Mouse (Mus musculus) adipocyte (in vitro differentiated cells): ENCODE measurements around the gene Pp2d1.
"Not testable (repeated sequence)": the region's sequence is repeated elsewhere in the genome, so short reads cannot be mapped to it uniquely, and the experiment has no call there.

Experiments used
- DNase-seq: peaks from one replicate; pipeline ENCODE4 v3.0.0-alpha.2; 2016; ENCODE audit warnings: low spot score

Pp2d1 gene

GRCm38 (mm10) chr17:53539351-53539750, at the start of gene Pp2d1:
TSS of gene Pp2d1 (minus strand) at chr17:53539451.
- DNase-seq: not testable (repeated sequence)

DNA sequence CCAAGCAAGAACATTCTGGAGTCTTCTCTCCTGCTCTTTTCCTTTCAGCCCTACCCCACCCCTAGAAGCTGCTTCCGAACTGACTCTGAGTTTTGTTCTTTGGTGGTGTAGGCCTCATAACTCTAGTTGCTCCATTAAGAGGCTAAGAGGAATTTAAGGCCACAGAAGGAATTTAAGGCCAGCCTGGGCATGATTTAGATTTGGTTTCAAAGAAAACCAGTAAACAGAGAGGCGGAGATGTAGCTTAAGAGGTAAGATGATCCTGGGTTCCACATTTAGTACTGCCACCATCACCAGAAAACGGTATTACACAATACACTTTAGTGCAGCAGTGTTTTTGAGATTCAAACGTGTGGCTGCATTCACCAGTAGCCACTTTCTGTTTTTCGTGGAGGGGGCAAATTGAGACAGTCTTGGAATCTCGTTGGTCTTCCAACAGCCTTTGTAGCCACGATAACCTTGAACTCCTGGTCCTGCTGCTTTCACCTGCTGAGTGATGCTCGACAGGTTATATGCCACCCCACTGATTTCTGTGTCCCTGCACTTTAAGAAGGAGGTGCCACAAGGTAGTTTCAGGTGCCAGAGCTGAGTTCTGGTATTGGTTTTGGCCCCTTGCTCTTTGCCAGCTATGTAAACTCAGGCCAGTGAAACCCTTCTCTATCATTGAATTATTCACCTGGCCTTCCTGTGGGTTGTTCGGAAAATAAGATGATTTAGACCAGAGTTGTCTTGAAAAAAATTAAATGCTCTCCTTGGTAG, 49.0 kb upstream of the Pp2d1 start:
- DNase-seq: no peak

DNA sequence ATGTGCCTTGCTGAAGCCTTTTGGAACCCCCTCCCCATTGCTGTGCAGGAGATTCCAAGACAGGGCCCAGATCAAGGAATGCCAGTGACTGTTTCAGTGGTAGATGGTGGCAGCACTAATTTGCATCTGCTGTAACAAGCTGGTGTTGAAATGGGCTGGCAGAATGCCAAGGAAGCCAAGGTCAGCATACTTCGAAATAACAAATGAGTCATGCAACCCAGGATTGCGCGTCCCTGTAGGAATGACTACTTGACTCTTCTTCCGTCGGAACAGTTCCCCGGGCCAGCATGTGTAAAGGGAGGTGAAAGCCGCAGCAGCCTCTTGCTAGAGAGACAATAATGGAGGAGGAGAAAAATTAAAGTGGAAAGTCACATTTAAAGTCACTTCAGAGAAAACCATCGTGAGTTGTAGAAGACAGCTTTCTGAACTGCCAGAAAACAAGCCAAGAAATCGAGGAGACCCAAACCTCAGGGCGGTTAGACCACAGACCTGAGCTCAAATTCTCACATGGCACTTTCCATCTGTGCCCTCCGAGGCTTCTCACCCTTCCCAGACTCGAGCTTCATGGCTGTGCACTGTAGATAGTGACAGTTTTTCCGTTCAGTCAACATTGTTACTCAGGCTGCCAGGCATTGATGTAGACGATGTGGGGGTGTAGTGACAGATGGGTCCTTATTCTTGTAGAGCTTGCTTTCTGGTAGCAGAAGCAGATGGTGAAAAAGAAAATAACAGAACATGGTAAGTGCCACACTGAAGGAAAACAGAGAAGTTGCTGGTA, 48.0 kb upstream of the Pp2d1 start:
- peak; percentile 97 for DNase-seq

DNA sequence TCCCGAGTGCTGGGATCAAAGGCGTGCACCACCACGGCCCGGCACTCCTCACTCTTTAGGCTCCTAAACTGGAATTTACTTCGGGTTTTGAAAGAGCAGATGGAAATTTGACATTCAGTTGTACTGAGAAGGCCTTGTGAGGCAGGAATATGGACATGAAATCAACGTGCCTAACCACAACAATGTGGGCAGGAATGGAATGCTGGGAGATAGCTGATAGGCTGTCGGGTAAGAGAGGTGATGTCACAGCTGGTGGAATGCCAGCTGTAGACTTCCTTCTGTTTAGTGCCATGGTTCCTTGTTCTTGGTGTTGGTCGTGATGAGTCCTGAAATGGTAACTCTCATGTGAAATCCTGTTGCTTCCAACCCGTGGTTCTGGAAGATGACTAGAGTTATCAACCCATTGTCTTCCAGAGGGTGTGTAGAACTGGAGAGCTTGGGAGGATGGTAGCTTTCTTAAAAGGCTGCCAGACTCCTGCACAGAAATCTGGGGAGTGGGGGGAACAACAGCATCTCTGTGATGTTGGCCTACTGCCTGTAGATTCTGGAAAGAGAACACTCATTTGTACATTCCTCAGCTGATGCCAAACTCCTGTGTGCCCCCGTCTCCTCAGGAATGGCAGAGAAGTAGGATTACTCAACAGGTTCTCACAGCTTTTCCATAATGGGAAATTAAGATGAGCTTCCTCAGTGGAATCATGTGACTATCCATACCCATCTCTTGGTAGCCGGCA, 44.8 kb upstream of the Pp2d1 start:
- peak; percentile 44 for DNase-seq

GRCm38 (mm10) chr17:53582805-53583204, 43.6 kb upstream of the Pp2d1 start:
- no peak for DNase-seq

DNA sequence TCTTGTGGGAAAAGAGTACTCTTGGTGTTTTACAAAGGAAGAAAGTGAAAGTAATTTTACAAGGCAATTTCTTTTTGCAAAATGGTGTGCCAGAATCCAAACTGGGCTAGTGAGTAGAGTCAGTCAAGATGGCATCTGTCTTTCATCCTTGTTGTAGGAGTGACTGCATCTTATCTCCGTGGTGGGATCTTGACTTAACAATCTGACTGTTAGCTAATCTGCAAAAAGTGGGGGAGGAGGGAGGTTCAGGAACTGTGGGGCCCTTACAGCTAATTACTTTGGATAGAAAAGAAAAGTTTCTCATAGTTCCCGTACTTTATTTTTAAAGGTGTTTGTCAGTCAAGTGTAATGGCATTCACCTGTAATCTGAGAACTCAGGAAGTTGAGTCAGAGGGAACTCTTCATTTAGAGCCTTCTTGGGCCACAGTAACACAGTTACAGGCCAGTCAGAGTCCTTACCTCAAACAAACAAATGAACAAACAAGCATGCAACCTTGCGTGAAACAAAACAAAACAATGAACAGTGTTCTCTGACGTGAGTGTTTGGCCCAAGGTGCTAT, 42.9 kb upstream of the Pp2d1 start:
- no peak for DNase-seq

DNA sequence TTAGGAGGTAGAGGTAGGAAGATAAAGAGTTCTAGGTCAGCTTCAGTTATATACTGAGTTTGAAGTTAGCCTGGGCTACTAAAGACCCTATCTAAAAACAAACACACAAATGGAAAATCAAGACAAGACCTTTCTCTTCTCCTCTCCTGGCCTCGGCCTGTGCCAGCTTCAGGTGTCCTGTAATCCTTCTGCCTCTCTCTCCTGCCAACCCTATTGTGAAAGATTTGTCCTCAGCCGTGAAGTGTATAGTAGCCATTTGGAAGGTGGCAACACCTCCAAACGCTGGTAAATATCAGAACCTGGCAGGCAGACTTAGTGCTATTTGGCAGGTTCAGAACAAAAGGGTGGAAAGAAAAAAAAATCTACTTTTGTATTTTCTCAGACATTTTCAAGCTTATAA, 41.0 kb upstream of the Pp2d1 start:
- DNase-seq: no peak

DNA sequence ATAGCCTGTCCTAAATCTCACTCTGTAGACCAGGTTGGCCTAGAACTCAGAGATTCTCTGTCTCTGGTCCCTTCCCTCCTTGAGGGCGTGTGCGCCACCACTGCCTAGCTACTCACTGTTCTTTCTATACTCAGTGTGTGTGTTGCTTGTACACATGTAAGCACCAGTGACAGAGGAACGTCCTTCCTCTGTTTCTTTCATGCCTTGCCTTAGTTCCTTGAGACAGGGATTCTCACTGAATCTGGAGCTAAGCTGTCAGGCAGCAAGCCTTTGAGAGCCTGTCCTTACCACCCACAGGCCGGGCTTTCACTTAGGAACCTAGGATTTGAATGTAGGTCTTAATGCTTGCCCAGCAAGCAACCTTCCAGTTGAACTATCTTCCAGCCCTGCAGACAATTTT, 40.4 kb upstream of the Pp2d1 start:
- DNase-seq: no peak

- DNase-seq: no peak
Observed at GRCm38 (mm10) chr17:53578776-53579175, 39.5 kb upstream of the Pp2d1 start.

DNA sequence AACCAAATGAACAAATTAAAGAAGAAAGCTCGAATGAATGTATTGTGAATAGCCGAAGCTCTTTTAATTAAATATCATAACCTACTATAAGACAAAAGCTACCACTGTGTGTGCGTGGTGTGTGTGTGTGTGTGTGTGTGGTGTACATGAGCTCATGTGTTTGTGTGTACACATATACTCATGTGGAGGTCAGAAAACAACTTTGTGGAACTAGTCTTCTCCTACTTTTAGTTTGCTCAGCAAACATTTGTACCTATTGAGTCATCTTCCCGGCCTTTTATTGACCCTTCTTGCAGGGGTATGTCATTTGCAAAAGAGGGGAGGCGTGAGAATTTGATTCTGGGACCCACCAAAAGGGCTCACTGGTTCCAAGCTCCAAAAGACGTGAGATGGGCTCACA, 39.0 kb upstream of the Pp2d1 start:
- DNase-seq: no peak

- no peak for DNase-seq
Observed at GRCm38 (mm10) chr17:53577754-53578153, 38.5 kb upstream of the Pp2d1 start.

DNA sequence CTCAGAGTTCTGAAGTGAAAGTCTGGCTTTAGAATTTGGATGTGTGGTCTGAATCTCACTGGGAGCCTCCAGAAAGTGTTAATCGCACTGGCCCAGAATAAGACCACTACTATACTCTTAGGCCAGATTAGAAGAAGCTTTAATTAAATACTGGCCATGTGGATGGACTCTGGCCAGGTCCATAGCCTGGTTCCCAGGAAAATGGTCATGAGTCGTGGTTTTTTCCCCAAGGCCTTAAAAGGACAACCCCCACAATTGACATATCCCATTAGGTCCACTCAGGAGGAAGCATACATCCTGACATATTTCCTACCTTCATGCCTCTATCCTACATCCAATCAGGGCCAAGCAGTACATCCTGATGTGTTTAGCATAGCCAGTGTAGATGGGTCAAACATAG, 37.9 kb upstream of the Pp2d1 start:
- no peak for DNase-seq

GRCm38 (mm10) chr17:53573019-53573556, 33.8 kb upstream of the Pp2d1 start:
- DNase-seq: no peak

- not testable (repeated sequence) for DNase-seq
Observed at GRCm38 (mm10) chr17:53570932-53571331, 31.7 kb upstream of the Pp2d1 start.

- no peak for DNase-seq
Observed at GRCm38 (mm10) chr17:53570361-53570875, 31.2 kb upstream of the Pp2d1 start.

DNA sequence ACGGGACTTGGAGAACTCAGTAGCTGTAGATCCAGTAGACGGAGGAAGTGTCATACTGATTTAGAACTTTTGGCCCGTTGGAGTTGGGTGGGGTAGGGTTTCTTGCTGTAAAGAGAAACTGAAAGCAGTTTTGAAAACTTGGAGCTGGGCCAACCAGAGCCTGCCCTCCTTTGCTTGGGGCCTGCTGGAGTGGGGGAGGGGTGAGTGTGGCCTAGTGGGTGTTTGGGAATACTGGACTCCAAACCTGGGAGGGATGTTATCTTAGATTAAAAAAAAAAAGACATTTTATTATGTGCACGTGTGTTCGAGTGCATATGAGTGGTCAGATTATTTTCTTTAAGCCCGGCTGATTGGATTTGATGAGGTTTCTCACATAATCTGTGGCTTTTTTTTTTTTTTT, 30.6 kb upstream of the Pp2d1 start:
- DNase-seq: peak; percentile 92

DNA sequence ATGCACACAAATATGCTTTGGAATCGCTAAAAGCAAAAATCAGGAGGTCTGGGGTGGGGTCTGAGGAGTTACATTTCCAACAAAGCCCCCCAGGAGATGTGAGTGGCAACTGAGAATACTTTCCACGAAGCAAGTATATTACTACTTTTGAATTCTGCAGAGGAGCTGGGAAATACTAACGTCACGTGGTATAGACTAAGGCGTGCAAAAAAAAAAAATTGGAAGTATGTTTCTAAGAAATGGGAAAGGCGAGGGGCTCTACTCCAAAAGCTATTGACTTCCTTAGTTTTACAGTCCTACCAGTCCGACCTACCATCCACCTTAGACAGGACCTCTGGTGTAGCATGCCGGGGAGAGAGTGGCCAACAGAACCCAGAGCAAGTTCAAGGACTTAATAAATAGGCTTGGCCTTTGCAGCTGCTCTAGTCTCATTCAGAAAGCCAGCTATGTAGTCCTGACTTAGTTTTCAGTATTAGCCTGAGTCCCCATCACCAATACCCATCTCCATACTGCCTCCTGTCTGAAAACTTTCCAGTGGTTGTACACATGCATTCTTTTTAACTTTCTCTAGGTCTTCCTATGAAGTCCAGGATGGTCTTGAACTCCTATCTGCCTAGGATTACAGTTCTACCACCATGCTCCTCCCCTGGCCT, 29.6 kb upstream of the Pp2d1 start:
- peak; percentile 33 for DNase-seq

DNA sequence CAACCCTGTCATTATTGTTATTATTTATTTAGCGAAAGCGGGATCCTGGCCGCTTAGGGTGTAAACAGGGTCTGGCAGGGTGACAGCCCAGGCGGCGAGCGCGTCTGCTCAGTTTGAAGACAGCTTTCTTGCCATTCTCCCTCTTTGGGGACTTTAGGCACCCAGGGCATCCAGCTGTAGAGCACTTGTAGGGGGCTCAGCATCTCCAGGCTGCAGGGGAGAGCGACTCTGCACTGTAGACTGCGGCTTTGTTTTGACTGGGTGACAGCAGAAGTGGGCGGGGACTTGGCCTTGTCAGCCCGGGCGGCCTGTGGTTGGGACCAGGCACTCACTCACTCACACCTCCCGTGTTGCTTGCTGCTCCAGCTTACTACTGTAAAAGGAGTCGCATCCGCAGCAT, 28.9 kb upstream of the Pp2d1 start:
- DNase-seq: peak; percentile 88

- DNase-seq: peak; percentile 72
Observed at GRCm38 (mm10) chr17:53567346-53568101, 28.3 kb upstream of the Pp2d1 start.

GRCm38 (mm10) chr17:53566919-53567345, 27.7 kb upstream of the Pp2d1 start:
- no peak for DNase-seq
